ENCODE assay signal across 8 mouse cellular contexts in genomic region chr2:133793293-133793692, GRCm38 (mm10).
DNase-seq lines count a peak whose midpoint lies in the region; ATAC-seq lines count a peak whose summit lies in the region.

No protein-coding gene starts in this region.

- peak; percentile 53 for DNase-seq in hindbrain, embryonic 14.5 days (ENCODE audit: low spot score)
- DNase-seq in thymus, postnatal 4 days, result peak; percentile 6
- no peak for DNase-seq in thymus, postnatal 0 days (ENCODE audit: low spot score)
- peak; percentile 54 for DNase-seq in embryo, embryonic 11 days
- no peak for DNase-seq in spleen, postnatal 10 days (ENCODE audit: low spot score in 2 of 2)
- DNase-seq in cerebellum, adult 8-10 months, result no peak
- DNase-seq in thymus, postnatal 14 days, result no peak

- no peaks in the 10 kb centered on the region for H3K36me3 ChIP-seq in hindbrain, embryonic 14.5 days (replicated peaks; ENCODE audit: control insufficient read depth, insufficient read depth)
- no peaks in the 10 kb centered on the region for H3K36me3 ChIP-seq in hindbrain, embryonic 12.5 days

- no peak overlapping the region for H3K4me3 ChIP-seq in hindbrain, embryonic 14.5 days (replicated peaks; ENCODE audit: low read length)
- H3K4me3 ChIP-seq in hindbrain, embryonic 12.5 days, result no peak overlapping the region

- 41% methylated on average over 2 of the region's 2 CpGs for WGBS in hindbrain, embryonic 14.5 days
- WGBS in hindbrain, embryonic 12.5 days, result 33% methylated on average over 2 of the region's 2 CpGs

- H3K27me3 ChIP-seq in hindbrain, embryonic 14.5 days (ENCODE audit: control insufficient read depth, insufficient read depth, low read length), result no peaks in the 10 kb centered on the region
- H3K27me3 ChIP-seq in hindbrain, embryonic 12.5 days, result no peaks in the 10 kb centered on the region

- H3K4me1 ChIP-seq in hindbrain, embryonic 14.5 days (replicated peaks; ENCODE audit: control insufficient read depth, insufficient read depth, low read length), result no peaks in the 10 kb centered on the region
- H3K4me1 ChIP-seq in hindbrain, embryonic 12.5 days, result no peaks in the 10 kb centered on the region

- no peak overlapping the region for H3K9ac ChIP-seq in hindbrain, embryonic 14.5 days
- no peak overlapping the region for H3K9ac ChIP-seq in hindbrain, embryonic 12.5 days

- ATAC-seq in hindbrain, embryonic 14.5 days (ENCODE audit: low FRiP score), result no peak
- no peak for ATAC-seq in hindbrain, embryonic 12.5 days (ENCODE audit: low FRiP score)

- no peaks in the 10 kb centered on the region for H3K9me3 ChIP-seq in hindbrain, embryonic 14.5 days (ENCODE audit: control insufficient read depth, low read length)
- no peaks in the 10 kb centered on the region for H3K9me3 ChIP-seq in hindbrain, embryonic 12.5 days (replicated peaks)

- no peak overlapping the region for H3K27ac ChIP-seq in hindbrain, embryonic 14.5 days
- no peak overlapping the region for H3K27ac ChIP-seq in hindbrain, embryonic 12.5 days

- no peak overlapping the region for H3K4me2 ChIP-seq in hindbrain, embryonic 14.5 days (replicated peaks)
- H3K4me2 ChIP-seq in hindbrain, embryonic 12.5 days (replicated peaks), result no peak overlapping the region

Comparison
In these comparisons a context has a peak if more than half of its experiments do, and no peak if none do; other contexts are left out.
1. DNase-seq: peak in hindbrain, embryonic 14.5 days (single experiment), thymus, postnatal 4 days (single experiment) and embryo, embryonic 11 days (single experiment); none in thymus, postnatal 0 days (single experiment), spleen, postnatal 10 days (0 of 2), cerebellum, adult 8-10 months (single experiment) and thymus, postnatal 14 days (single experiment).